Mouse (Mus musculus) heart, embryonic 14.5 days (tissue): ENCODE measurements around the gene Atp5d. TPM values are rescaled to one million over a fixed set of nuclear protein-coding genes. Genes with fewer than 3 reads are reported as not detected.
"Not testable (repeated sequence)": the region's sequence is repeated elsewhere in the genome, so short reads cannot be mapped to it uniquely, and the experiment has no call there.

ENCODE experiments used
- ATAC-seq: fragments of 200-750 bp; cut with Nextera tagmentation; 2 replicates; pipeline ENCODE4 v1.8.0; 2017; ENCODE audit warnings: low read depth, moderate TSS enrichment; ENCODE audit not compliant: insufficient number of reproducible peaks, insufficient read depth, low FRiP score
- H3K27ac ChIP-seq, 2 experiments: fragments of 200-500 bp in 1 of 2; fragments of 300-500 bp in 1 of 2; sonication (generic) in 1 of 2; replicated peaks in 1 of 2; 2 replicates each; pipeline ENCODE4 v1.5.1; 2012 to 2014; ENCODE audit warnings: low read depth in 2 of 2, low read length in 2 of 2, control low read depth in 1 of 2, mild to moderate bottlenecking in 1 of 2, mixed read lengths in 1 of 2; ENCODE audit not compliant: control insufficient read depth in 1 of 2, insufficient read depth in 1 of 2
- H3K27me3 ChIP-seq: fragments of 300-500 bp; sonication (generic); 2 replicates; pipeline ENCODE4 v1.6.1; 2014; ENCODE audit warnings: mild to moderate bottlenecking, low read length, control low read depth; ENCODE audit not compliant: control insufficient read depth, insufficient read depth
- H3K36me3 ChIP-seq: fragments of 300-500 bp; sonication (generic); 2 replicates; pipeline ENCODE4 v1.6.1; 2014; ENCODE audit warnings: mild to moderate bottlenecking, control low read depth, low read length, mixed read lengths; ENCODE audit not compliant: control insufficient read depth, insufficient read depth
- H3K4me1 ChIP-seq, 2 experiments: fragments of 200-500 bp in 1 of 2; fragments of 300-500 bp in 1 of 2; sonication (generic) in 1 of 2; 2 replicates each; pipeline ENCODE4 v1.6.1; 2012 to 2014; ENCODE audit warnings: low read length in 2 of 2, control low read depth in 1 of 2, mixed read lengths in 1 of 2; ENCODE audit not compliant: control insufficient read depth in 2 of 2, insufficient read depth in 2 of 2
- H3K4me2 ChIP-seq: fragments of 300-500 bp; sonication (generic); 2 replicates; pipeline ENCODE4 v1.6.1; 2014; ENCODE audit warnings: mild to moderate bottlenecking, low read length
- H3K4me3 ChIP-seq, 2 experiments: fragments of 200-500 bp in 1 of 2; fragments of 300-500 bp in 1 of 2; sonication (generic) in 1 of 2; 2 replicates each; pipeline ENCODE4 v1.5.1; 2012 to 2014; ENCODE audit warnings: low read length in 2 of 2, mild to moderate bottlenecking in 2 of 2, control low read depth in 1 of 2, low read depth in 1 of 2, moderate library complexity in 1 of 2; ENCODE audit not compliant: control insufficient read depth in 1 of 2, insufficient read depth in 1 of 2
- H3K9ac ChIP-seq: fragments of 300-500 bp; sonication (generic); 2 replicates; pipeline ENCODE4 v1.6.1; 2014; ENCODE audit warnings: mild to moderate bottlenecking, low read length
- H3K9me3 ChIP-seq: fragments of 300-500 bp; sonication (generic); 2 replicates; pipeline ENCODE4 v1.6.1; 2016; ENCODE audit warnings: low read length, control low read depth; ENCODE audit not compliant: control insufficient read depth
- WGBS: fragments of 180-500 bp; shearing (Covaris S2); extraction: QIAGEN DNeasy Blood & Tissue Kit; methylation state at CpG from one replicate; pipeline ENCODE4 v1.1.7; 2014; 5-methylcytosine and 5-hydroxymethylcytosine counted together
- polyA plus RNA-seq: library from polyadenylated mRNA; unstranded; fragments of >200 nt; fragmentation: Nextera tagmentation; extraction: Ambion mirVana; gene quantifications from 2 replicates; pipeline ENCODE4 v1.2.1, GENCODE M21; 2014

Gene Atp5d
- polyA plus RNA-seq, 1 experiment from 2014 or later, result 1,015 TPM

DNA sequence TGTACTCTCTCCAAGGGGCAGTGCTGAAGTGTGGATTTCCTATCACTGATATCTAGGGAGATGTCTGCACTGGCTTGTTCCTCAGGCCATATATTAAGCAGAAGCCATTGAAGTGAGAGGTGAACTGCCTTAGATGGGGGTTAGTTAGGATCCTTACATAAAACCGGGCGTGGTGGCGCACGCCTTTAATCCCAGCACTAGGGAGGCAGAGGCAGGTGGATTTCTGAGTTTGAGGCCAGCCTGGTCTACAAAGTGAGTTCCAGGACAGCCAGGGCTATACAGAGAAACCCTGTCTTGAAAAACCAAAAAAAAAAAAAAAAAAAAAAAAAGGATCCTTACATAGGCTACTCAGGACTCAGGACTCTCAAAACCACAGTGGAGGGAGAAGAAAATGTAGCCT lies 27.7 kb downstream of the Atp5d start:
- Histone ChIP-seq H3K4me3 (peak overlapping the region in 1 of 2 experiments; percentile 48; a peak in 1 of 4 replicates), H3K9ac (peak overlapping the region; percentile 67), H3K4me1 (peaks cover 36 to 70% of the 10 kb centered on the region in 2 experiments), H3K27ac (peak overlapping the region; percentile 80 to 100), H3K4me2 (peak overlapping the region; percentile 98), H3K36me3 (peaks cover 20% of the 10 kb centered on the region)
- not testable (repeated sequence) for ATAC-seq, H3K27me3 ChIP-seq, H3K9me3 ChIP-seq
- 73% methylated on average over 4 of the region's 4 CpGs for WGBS

- Histone ChIP-seq H3K4me1 (peaks cover 31 to 62% of the 10 kb centered on the region in 2 experiments), H3K27ac (peak overlapping the region; percentile 85 to 100), H3K9me3 (no peaks in the 10 kb centered on the region), H3K4me2 (peak overlapping the region; percentile 95), H3K9ac (peak overlapping the region; percentile 99), H3K36me3 (peaks cover 33% of the 10 kb centered on the region), H3K27me3 (no peaks in the 10 kb centered on the region), H3K4me3 (peak overlapping the region; percentile 59 to 90)
- peak; percentile 88 for ATAC-seq
- 0% methylated on average over 53 of the region's 55 CpGs for WGBS
Measured at GRCm38 (mm10) chr10:80167460-80168037, 29.1 kb downstream of the Atp5d start.

GRCm38 (mm10) chr10:80168038-80168661 lies 29.7 kb downstream of the Atp5d start:
- H3K9me3 ChIP-seq, result no peaks in the 10 kb centered on the region
- H3K27ac ChIP-seq, result peak overlapping the region; percentile 85 to 100
- ATAC-seq, result peak; percentile 51
- peak overlapping the region; percentile 59 to 90 for H3K4me3 ChIP-seq
- H3K9ac ChIP-seq, result peak overlapping the region; percentile 99
- H3K36me3 ChIP-seq, result peaks cover 33% of the 10 kb centered on the region
- WGBS, result under 1% methylated on average over 45 of the region's 48 CpGs
- no peaks in the 10 kb centered on the region for H3K27me3 ChIP-seq
- H3K4me1 ChIP-seq, result peaks cover 28 to 60% of the 10 kb centered on the region in 2 experiments
- peak overlapping the region; percentile 95 for H3K4me2 ChIP-seq

GRCm38 (mm10) chr10:80169070-80169469 lies 30.6 kb downstream of the Atp5d start:
- no peaks in the 10 kb centered on the region for H3K9me3 ChIP-seq
- H3K9ac ChIP-seq, result peak overlapping the region; percentile 99
- H3K4me3 ChIP-seq, result peak overlapping the region; percentile 59 to 90; a peak in 3 of 4 replicates
- H3K27me3 ChIP-seq, result no peaks in the 10 kb centered on the region
- peaks cover 33% of the 10 kb centered on the region for H3K36me3 ChIP-seq
- peak overlapping the region in 1 of 2 experiments; percentile 100; a peak in 1 of 4 replicates for H3K27ac ChIP-seq
- H3K4me1 ChIP-seq, result peaks cover 25 to 57% of the 10 kb centered on the region in 2 experiments
- WGBS, result 61% methylated on average over 1 of the region's 1 CpGs
- no peak for ATAC-seq
- peak overlapping the region; percentile 95 for H3K4me2 ChIP-seq

DNA sequence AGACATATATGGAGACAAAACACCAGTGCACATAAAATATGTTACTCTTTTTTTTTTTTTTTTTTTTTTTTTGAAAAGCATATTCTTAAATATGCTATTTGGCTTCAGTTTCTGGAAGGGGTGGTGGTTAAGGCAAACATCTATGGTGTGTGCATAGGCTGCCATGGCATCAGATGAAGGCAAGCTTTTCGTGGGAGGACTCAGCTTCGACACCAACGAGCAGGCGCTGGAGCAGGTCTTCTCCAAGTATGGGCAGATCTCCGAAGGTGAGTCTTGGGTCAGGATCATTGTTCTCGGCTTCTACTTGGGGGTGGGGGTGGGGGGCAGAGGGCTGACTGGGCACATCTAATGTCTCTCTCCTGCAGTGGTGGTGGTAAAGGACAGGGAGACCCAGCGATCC lies 31.2 kb downstream of the Atp5d start:
- Histone ChIP-seq H3K9ac (peak overlapping the region; percentile 25; the same call in 1 of the 2 replicates), H3K36me3 (peaks cover 33% of the 10 kb centered on the region), H3K4me1 (peaks cover 21 to 51% of the 10 kb centered on the region in 2 experiments), H3K27ac (no peak overlapping the region), H3K9me3 (no peaks in the 10 kb centered on the region), H3K27me3 (no peaks in the 10 kb centered on the region), H3K4me3 (no peak overlapping the region), H3K4me2 (no peak overlapping the region)
- no peak for ATAC-seq
- 92% methylated on average over 7 of the region's 7 CpGs for WGBS

- Histone ChIP-seq H3K4me3 (no peak overlapping the region), H3K9ac (no peak overlapping the region; the same call in 1 of the 2 replicates), H3K27ac (no peak overlapping the region), H3K36me3 (peaks cover 33% of the 10 kb centered on the region), H3K9me3 (no peaks in the 10 kb centered on the region), H3K4me1 (peaks cover 19 to 49% of the 10 kb centered on the region in 2 experiments), H3K27me3 (no peaks in the 10 kb centered on the region), H3K4me2 (no peak overlapping the region)
- WGBS, result 98% methylated on average over 16 of the region's 16 CpGs
- ATAC-seq, result no peak
Measured at GRCm38 (mm10) chr10:80170052-80170451, 31.6 kb downstream of the Atp5d start.

GRCm38 (mm10) chr10:80170601-80171021 lies 32.2 kb downstream of the Atp5d start:
- ATAC-seq, result no peak
- no peaks in the 10 kb centered on the region for H3K27me3 ChIP-seq
- no peak overlapping the region for H3K4me2 ChIP-seq
- peaks cover 33% of the 10 kb centered on the region for H3K36me3 ChIP-seq
- H3K4me3 ChIP-seq, result no peak overlapping the region
- no peaks in the 10 kb centered on the region for H3K9me3 ChIP-seq
- WGBS, result 95% methylated on average over 19 of the region's 19 CpGs
- no peak overlapping the region for H3K9ac ChIP-seq
- no peak overlapping the region for H3K27ac ChIP-seq
- H3K4me1 ChIP-seq, result peaks cover 15 to 44% of the 10 kb centered on the region in 2 experiments
